Mouse (Mus musculus) C2C12 (cell line): ENCODE measurements around the gene Gsg1l. TPM values are rescaled to one million over a fixed set of nuclear protein-coding genes. Genes with fewer than 3 reads are reported as not detected.

Experiments used
- H3K27me3 ChIP-seq: one replicate; pipeline ENCODE4 v1.6.1; 2011; ENCODE audit not compliant: control insufficient read depth, insufficient read depth, insufficient read length
- H3K36me3 ChIP-seq: one replicate; pipeline ENCODE4 v1.6.1; 2011; ENCODE audit not compliant: control insufficient read depth, insufficient read depth
- H3K4me3 ChIP-seq: one replicate; pipeline ENCODE4 v1.5.1; 2011; ENCODE audit warnings: mild to moderate bottlenecking, control low read depth; ENCODE audit not compliant: poor library complexity, insufficient read depth, severe bottlenecking
- H3K79me2 ChIP-seq: one replicate; pipeline ENCODE4 v1.6.1; 2011; ENCODE audit not compliant: control insufficient read depth, insufficient read depth
- H3K79me3 ChIP-seq: one replicate; pipeline ENCODE4 v1.6.1; 2011; ENCODE audit warnings: low read depth, control low read depth
- H3ac ChIP-seq: one replicate; pipeline ENCODE3; 2011; ENCODE audit warnings: low read depth; ENCODE audit not compliant: control insufficient read depth, insufficient read length
- CEBPB ChIP-seq: IDR thresholded peaks from one replicate; pipeline ENCODE4 v1.6.1; 2011; ENCODE audit warnings: low read depth, mild to moderate bottlenecking, control low read depth, moderate library complexity
- CTCF ChIP-seq: IDR thresholded peaks from one replicate; pipeline ENCODE4 v1.5.1; 2011; ENCODE audit not compliant: control insufficient read depth, insufficient read depth, insufficient read length
- FOSL1 ChIP-seq: IDR thresholded peaks from one replicate; pipeline ENCODE4 v1.8.0; 2011; ENCODE audit warnings: mild to moderate bottlenecking, low read length; ENCODE audit not compliant: poor library complexity, insufficient read depth, severe bottlenecking
- MAX ChIP-seq: IDR thresholded peaks from one replicate; pipeline ENCODE4 v1.6.1; 2011; ENCODE audit warnings: mild to moderate bottlenecking, control low read depth
- MYOD1 ChIP-seq: IDR thresholded peaks from one replicate; pipeline ENCODE4 v1.6.1; 2011; ENCODE audit warnings: low read depth; ENCODE audit not compliant: control insufficient read depth, insufficient read length
- MYOG ChIP-seq: IDR thresholded peaks from one replicate; pipeline ENCODE4 v1.6.1; 2011; ENCODE audit not compliant: control insufficient read depth, insufficient read length; ENCODE audit errors: extremely low read depth
- USF1 ChIP-seq: IDR thresholded peaks from one replicate; pipeline ENCODE4 v1.6.1; 2011; ENCODE audit warnings: low read depth, mild to moderate bottlenecking, control low read depth, moderate library complexity
- polyA plus RNA-seq: library from polyadenylated mRNA; unstranded; fragments of >200 nt; fragmentation: generic; extraction: Trizol; gene quantifications from one replicate; pipeline ENCODE4 v1.2.1, GENCODE M21; 2012; ENCODE audit warnings: missing spikeins

Gsg1l gene
- polyA plus RNA-seq, 1 experiment = not detected

- Histone ChIP-seq H3K4me3 (no peak overlapping the region), H3K36me3 (no peaks in the 10 kb centered on the region), H3K79me2 (no peaks in the 10 kb centered on the region), H3K27me3 (no peaks in the 10 kb centered on the region), H3K79me3 (no peaks in the 10 kb centered on the region), H3ac (no peak overlapping the region)
- no peak for TF ChIP-seq MAX
- TF ChIP-seq FOSL1 = no peak
- TF ChIP-seq USF1 = no peak
Observed at GRCm38 (mm10) chr7:125832767-125833166, 249.4 kb downstream of the Gsg1l start.

GRCm38 (mm10) chr7:125829121-125829666 is 253.0 kb downstream of the Gsg1l start:
- no peaks in the 10 kb centered on the region for H3K79me2 ChIP-seq
- H3ac ChIP-seq = no peak overlapping the region
- no peaks in the 10 kb centered on the region for H3K79me3 ChIP-seq

DNA sequence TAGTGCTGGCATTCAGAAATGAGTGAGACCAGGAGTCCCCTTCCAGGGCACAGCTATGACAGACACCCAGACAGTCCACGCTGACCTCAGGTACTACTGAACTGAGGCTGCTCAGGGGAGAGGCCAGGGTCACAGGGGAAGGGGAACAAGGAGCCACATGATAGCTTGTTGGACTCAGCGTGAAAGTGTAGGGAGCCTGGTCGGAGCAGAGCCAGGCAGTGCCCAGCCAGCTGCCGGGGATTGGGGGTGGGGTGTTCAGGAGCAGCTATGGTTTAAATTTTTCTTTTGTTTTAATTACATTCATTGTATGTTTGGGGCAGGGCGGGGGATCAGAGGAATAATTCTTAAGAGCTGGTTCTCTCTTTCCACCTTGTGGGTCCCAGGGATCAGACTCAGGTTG is 253.7 kb downstream of the Gsg1l start:
- H3K27me3 ChIP-seq = no peaks in the 10 kb centered on the region
- no peak overlapping the region for H3K4me3 ChIP-seq
- H3K36me3 ChIP-seq = no peaks in the 10 kb centered on the region
- H3K79me2 ChIP-seq = no peaks in the 10 kb centered on the region
- no peaks in the 10 kb centered on the region for H3K79me3 ChIP-seq
- TF ChIP-seq USF1 (no peak), MYOG (no peak), MYOD1 (no peak), FOSL1 (no peak), CEBPB (no peak), CTCF (no peak), MAX (no peak)
- no peak overlapping the region for H3ac ChIP-seq

More at GRCm38 (mm10) chr7:125829121-125829666, 253.0 kb downstream of the Gsg1l start:
- TF ChIP-seq CTCF = no peak
- TF ChIP-seq MYOG = no peak
- TF ChIP-seq USF1 = no peak
- no peak for TF ChIP-seq MAX
- no peak for TF ChIP-seq CEBPB
- no peak for TF ChIP-seq FOSL1
- no peak for TF ChIP-seq MYOD1
- H3K4me3 ChIP-seq = no peak overlapping the region
- H3K36me3 ChIP-seq = no peaks in the 10 kb centered on the region
- no peaks in the 10 kb centered on the region for H3K27me3 ChIP-seq

Other genes starting within 250 kb of the Gsg1l start
- gene Xpo6, start 118.1 kb upstream of the Gsg1l start, polyA plus RNA-seq = 65.0 TPM
- 11.3 TPM for gene Sbk1, start 190.2 kb upstream of the Gsg1l start, polyA plus RNA-seq